Mouse (Mus musculus) left cerebral cortex, postnatal 14 days (tissue): ENCODE measurements around the gene Dapk3. TPM values are rescaled to one million over a fixed set of nuclear protein-coding genes. Genes with fewer than 3 reads are reported as not detected.
"Not testable (repeated sequence)": the region's sequence is repeated elsewhere in the genome, so short reads cannot be mapped to it uniquely, and the experiment has no call there.

Source experiments
- DNase-seq, 2 experiments: peaks; one replicate each; pipeline ENCODE4 v3.0.0; 2021 to 2022; ENCODE audit warnings: low spot score in 2 of 2, mixed read lengths in 1 of 2
- intact Hi-C: fragments of 180-260 bp; cut with DNase I; formaldehyde crosslinking; loops from one replicate; pipeline ENCODE4 v1.15.1; 2025
- total RNA-seq, 2 experiments: library from RNA; stranded (reverse); gene quantifications; 2 replicates each; pipeline ENCODE4 v1.2.3; 2021

The Dapk3 gene
- total RNA-seq, 2 experiments from 2014 or later: 72.2 to 73.3 TPM

DNA sequence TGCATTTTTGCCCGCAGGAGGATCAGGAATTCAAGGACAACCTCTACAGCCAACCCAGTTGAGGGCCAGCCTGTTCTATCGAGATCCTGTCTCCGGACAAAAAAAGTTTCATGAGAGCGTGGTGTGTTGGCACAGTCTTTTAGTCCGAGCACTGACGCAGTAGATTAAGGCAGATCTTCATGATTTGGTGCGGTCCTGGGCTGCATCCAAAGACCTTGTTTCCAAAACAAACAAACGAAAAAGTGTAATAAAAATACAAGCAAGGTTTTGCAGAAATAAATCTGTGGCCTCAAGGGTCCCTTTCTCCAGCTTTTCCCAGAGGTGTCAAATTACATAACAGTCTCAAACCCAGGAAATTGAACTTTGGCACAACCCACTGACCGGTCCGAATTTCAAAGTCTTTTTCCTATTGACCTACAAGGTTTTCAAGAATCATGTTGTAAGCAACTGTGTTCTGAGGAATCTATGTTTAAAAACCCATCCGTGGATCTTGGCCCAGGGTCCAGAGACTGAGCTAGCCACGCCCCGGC is 6.8 kb upstream of the Dapk3 start:
- DNase-seq: no peak
- intact Hi-C loops: no loop called here

DNA sequence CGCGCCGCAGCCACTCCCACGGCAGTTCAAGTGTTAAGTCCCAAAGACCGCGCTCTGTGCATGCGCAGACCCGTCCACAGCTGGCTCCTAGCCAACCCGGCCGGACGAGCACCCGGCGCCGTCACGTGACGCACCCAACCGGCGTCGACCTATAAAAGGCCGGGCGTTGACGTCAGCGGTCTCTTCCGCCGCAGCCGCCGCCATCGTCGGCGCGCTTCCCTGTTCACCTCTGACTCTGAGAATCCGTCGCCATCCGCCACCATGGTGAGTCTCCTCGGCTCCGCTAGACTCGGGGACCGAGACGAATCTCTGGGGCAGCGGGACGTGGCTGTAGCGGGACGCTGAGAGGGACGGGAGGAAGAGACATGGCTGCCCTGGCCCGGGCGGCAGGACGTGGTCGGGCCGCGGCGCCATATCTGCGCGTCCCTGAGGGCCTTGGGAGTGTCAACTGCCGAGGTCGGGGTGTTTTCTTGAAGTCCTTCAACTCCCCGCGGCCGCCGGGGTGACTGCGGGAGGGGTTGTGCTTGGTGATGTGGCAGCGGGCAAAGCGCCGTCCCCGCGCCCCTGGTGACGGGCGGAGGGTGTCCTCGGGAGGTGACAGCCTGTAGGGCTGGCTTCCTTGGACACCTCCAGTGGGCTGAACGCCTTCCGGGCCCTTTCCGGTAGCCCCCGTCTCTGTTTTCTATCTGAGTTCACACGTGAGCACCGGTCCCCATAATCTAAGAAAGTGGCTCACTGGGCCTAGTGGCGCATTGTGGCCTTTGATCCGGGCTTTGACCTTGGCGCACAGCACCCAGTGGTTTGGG is 6.1 kb upstream of the Dapk3 start, which contains the start of gene Eef2:
TSS of gene Eef2 (plus strand) at position 166 of the 806 bp plus-strand sequence.
- intact Hi-C loops: no loop called here
- peak; percentile 99 to 100 for DNase-seq

DNA sequence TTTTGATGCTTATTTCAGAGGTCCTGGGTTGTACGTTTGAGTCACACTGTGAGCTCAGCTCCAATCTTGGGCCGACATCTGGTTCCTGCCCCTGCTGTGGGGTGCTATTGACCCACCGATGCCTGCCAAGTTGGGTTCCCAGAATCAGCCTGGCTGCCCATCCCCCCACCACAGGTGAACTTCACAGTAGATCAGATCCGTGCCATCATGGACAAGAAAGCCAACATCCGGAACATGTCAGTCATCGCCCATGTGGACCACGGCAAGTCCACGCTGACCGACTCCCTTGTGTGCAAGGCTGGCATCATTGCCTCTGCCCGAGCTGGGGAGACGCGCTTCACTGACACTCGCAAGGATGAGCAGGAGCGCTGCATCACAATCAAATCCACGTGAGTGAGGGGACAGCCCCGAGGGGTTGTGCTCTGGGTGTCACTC is 5.3 kb upstream of the Dapk3 start:
- DNase-seq: peak in 1 of 2 experiments; percentile 45

DNA sequence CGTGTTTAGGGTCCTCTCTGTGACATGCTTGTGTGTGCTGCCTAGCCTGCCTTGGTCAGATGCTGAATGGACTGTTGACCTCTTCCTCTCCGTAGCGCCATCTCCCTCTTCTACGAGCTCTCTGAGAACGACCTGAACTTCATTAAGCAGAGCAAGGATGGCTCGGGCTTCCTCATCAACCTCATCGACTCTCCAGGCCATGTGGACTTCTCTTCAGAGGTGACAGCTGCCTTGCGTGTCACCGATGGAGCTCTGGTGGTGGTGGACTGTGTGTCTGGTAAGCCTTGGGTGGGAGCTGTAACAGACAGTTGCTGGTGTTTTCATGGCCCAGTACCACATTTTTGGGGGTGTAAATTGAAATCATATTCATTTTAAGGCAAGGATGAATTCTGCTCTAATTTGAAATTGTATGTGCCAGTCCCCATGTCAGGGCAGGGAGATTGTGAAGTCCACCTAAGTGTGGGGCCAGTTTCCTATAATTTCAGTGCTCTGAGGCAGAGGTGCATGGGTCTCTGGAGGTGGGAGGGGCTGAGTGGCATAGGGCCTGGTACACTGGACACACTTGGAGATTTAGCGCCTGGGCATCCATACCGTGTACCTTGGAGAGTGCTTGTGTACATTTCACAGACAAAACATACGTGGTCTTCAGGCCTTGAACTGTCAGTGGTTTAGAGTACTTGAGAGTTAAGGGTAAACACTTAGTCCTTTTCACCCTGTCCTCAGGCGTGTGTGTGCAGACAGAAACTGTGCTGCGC is 4.7 kb upstream of the Dapk3 start:
- DNase-seq: no peak
- intact Hi-C loops: no loop called here

More for the DNA sequence above, 5.3 kb upstream of the Dapk3 start:
- intact Hi-C loops: no loop called here

DNA sequence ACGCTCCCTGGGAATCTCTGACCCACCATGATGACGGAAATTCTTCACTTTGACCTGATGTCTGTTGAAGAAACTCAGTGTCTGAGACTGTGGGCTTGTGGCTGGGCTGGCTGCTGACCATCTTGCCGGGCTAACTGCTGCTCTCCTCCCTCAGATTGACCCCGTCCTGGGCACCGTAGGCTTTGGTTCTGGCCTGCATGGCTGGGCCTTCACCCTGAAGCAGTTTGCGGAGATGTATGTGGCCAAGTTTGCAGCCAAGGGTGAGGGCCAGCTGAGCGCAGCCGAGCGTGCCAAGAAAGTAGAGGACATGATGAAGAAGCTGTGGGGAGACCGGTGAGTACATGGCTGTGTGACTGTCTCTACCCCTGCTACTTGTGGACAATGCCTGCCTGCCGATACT is 3.9 kb upstream of the Dapk3 start:
- intact Hi-C loops: no loop called here
- DNase-seq: no peak

DNA sequence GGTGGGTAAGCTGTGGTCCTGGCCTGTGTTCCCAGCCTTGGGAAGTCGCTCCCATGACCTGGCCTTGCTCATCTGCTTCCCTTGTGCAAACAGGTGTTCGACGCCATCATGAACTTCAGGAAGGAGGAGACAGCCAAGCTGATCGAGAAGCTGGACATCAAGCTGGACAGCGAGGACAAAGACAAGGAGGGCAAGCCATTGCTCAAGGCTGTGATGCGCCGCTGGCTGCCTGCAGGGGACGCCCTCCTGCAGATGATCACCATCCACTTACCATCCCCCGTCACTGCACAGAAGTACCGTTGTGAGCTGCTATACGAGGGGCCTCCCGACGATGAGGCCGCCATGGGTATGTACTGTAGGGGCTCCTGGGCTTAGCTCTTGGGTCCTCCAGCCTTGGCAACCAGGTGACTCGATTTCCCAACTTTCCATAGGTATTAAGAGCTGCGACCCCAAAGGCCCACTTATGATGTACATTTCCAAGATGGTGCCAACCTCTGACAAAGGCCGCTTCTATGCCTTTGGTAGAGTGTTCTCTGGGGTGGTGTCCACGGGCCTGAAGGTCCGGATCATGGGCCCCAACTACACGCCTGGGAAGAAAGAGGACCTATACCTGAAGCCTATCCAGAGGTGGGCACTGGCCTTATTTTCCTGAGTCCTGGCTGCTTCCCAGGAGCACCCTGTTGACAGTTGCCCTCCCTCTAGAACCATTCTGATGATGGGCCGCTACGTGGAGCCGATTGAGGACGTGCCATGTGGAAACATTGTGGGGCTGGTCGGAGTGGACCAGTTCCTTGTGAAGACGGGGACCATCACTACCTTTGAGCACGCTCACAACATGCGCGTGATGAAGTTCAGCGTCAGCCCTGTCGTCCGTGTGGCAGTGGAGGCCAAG is 3.1 kb upstream of the Dapk3 start:
- intact Hi-C loops: no loop called here
- no peak for DNase-seq

DNA sequence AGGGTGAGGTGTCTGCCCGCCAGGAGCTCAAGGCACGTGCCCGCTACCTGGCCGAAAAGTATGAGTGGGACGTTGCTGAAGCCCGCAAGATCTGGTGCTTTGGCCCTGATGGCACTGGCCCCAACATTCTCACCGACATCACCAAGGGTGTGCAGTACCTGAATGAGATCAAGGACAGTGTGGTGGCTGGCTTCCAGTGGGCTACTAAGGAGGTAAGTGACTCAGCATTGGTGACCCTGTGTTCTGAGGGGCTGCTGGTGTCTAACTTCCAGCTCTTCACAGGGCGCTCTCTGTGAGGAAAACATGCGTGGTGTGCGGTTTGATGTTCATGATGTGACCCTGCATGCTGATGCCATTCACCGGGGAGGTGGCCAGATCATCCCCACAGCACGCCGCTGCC is 1.9 kb upstream of the Dapk3 start:
- DNase-seq: no peak
- intact Hi-C loops: no loop called here

DNA sequence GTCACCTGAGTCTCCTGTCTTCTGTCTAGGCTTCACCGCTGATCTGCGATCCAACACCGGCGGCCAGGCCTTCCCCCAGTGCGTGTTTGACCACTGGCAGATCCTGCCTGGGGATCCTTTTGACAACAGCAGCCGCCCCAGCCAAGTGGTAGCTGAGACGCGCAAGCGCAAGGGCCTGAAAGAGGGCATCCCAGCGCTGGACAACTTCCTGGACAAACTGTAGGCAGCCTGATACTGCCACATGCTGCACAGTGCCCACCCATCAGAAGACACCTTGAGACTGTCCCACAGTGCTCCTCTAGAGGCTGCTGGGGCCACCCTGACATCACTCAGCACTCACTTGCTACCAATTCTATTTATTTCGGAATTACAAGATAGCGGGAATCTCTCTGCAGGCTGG is 945 bp upstream of the Dapk3 start:
- DNase-seq: not testable (repeated sequence)

DNA sequence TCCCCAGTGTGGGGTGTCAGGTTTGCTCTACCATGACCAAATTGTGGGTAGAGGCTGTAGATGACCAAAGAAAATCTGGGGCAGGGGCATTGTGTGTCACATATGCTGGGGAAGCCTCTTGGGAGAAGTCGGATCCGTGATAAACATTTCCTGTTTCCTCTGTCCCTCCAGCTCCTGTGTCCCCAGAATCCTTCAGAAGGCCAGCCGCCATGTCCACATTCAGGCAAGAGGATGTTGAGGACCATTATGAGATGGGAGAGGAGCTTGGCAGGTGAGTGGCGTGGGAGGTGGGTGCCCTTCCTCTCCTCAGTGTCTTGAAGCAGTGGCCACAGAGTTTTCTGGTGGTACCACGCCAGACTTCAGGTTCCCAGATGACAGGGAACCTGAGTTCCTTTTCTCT is 1.0 kb downstream of the Dapk3 start, which contains the start of gene 4930442H23Rik:
TSS of gene 4930442H23Rik (minus strand) at position 45 of the 400 bp plus-strand sequence.
- DNase-seq: no peak
- intact Hi-C loops: no loop called here

More for the DNA sequence above, 945 bp upstream of the Dapk3 start:
- intact Hi-C loops: not testable (repeated sequence)

DNA sequence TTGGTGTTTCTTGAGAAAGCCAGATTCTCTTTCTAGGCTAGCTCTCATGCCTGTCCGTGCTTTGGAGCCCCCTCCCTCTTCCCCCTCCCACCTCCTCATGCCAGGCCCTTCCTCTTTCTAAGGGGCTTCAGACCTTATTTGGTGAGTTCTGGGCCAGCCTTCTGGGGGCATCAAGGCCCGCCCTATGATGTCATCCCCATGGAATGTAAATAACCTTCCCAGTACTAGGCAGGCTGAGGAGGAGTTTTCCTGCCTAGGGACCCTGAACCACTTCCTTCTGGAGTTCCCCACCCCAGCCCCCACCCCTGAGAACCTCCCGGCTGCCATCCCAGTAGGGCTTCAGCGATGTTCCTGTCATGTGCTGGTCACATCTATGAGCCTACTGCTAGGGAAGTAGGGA is 2.0 kb downstream of the Dapk3 start:
- no peak for DNase-seq
- intact Hi-C loops: no loop called here

DNA sequence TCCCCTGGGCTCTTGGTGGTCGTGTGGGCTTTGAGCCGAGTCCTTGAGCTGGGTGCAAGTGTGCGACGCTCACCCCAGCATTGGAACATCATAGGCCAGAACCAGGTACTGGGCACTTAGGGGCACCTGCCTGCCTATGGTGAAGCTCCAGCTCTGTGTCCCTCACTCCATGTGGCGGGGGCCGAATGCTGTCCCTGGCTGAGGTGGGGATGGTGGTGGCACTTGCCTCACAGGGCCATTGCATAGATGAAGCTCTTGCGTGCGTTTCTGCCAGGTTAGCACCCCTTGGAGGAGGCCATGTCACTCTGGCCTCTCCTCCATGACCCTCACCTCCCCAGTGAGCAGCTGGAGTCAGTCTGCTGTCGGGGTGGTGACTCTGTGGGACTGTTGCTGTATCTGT is 4.4 kb downstream of the Dapk3 start:
- intact Hi-C loops: no loop called here
- no peak for DNase-seq

DNA sequence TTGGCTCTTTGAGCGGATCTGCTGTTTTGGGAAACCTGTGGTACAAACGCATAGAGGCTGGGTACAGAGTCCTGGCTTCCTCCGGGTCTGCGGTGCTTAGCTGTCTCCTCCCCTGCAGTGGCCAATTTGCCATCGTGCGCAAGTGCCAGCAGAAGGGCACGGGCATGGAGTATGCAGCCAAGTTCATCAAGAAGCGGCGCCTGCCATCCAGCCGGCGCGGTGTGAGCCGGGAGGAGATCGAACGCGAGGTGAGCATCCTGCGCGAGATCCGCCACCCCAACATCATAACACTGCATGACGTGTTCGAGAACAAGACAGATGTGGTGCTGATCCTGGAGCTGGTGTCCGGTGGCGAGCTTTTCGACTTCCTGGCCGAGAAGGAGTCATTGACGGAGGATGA is 7.0 kb downstream of the Dapk3 start:
- no peak for DNase-seq
- intact Hi-C loops: loop anchor here (10.0 kb wide), 1 partner anchor 255 kb away; no protein-coding TSS in a partner anchor

DNA sequence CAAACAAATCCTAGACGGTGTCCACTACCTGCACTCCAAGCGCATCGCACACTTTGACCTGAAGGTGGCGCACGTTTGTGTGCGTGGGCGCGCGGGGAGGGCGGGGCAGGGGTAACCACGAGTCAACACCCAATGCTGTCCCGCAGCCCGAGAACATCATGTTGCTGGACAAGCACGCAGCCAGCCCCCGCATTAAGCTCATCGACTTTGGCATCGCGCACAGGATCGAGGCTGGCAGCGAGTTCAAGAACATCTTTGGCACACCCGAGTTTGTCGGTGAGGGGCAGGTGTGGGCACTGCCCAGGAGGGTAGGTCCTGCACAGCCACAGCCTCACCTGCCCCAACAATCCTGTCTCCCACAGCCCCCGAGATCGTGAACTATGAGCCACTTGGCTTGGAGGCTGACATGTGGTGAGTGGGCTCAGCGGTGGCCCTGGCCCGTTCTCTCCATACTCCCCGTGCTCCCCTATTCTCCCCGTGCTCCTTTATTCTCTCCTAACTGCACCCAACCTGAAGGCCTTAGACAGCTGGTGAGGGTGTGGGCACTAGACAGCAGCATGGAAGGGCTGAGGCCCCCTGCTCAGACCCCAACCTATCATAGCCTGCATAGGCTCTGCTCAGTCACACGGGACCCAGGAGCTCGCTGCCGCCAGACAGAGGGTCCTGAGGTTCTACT is 7.6 kb downstream of the Dapk3 start:
- intact Hi-C loops: loop anchor here (10.0 kb wide), 1 partner anchor 254 kb away; no protein-coding TSS in a partner anchor
- DNase-seq: no peak

DNA sequence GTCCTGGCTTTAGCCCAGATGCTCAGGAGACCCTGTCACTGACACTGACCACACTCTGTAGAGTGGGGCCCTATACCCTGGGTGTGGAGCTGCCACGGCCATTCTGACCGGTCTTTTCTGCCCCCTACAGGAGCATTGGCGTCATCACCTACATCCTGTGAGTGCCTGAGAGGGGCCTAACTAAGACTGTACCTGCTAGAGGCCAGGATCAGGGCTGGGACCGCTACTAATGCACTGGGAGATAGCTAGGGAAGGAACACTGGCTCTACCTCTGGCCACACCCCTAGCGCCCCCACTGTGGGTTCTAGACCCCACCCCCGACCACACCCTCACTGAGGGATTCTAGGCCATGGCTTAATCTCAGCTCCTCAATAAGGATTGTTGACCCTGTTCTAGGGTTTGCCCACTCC is 8.1 kb downstream of the Dapk3 start:
- DNase-seq: no peak
- intact Hi-C loops: loop anchor here (10.0 kb wide), 1 partner anchor 254 kb away; no protein-coding TSS in a partner anchor

DNA sequence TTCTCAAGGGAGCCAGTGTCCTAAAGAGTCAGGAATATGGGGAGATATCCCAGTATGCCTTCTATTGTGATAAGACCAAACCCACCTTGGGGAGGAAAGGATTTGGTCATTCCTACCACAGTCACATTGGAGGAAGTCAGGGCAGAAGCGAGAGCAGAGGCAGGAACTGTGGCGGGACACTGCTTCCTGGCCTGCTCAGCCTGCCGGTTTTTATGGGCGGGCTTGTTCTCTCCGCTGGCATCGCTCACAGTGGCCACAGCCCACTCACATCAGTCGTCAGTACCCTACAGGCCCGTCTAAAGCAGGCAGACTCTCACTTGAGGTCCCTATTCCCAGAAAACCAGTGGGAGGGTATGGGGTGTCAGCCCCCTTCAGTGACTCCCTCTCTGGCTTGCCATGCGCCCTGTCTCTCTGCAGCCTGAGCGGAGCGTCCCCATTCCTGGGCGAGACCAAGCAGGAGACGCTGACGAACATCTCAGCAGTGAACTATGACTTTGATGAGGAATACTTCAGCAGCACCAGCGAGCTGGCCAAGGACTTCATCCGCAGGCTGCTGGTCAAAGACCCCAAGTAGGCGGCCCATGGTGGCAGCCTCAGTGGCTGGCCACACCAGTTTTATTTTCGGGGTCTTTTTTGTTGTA is 8.7 kb downstream of the Dapk3 start:
- intact Hi-C loops: loop anchor here (10.0 kb wide), 1 partner anchor 253 kb away; no protein-coding TSS in a partner anchor
- DNase-seq: no peak

DNA sequence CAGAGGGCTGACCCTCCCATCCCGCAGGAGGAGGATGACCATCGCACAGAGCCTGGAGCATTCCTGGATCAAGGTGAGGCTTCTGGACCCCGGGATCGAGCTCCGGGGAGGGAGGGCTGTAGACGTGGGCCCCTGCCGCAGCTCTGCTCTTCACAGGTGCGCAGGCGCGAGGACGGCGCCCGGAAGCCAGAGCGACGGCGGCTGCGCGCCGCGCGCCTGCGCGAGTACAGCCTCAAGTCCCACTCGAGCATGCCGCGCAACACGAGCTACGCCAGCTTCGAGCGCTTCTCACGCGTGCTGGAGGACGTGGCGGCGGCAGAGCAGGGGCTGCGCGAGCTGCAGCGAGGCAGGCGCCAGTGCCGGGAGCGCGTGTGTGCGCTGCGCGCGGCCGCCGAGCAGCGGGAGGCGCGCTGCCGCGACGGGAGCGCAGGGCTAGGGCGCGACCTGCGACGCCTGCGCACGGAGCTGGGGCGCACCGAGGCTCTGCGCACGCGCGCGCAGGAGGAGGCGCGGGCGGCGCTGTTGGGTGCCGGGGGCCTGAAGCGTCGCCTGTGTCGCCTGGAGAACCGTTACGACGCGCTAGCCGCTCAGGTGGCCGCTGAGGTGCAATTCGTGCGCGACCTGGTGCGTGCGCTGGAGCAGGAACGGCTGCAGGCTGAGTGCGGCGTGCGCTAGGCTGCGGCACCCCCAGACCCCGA is 9.6 kb downstream of the Dapk3 start:
- intact Hi-C loops: loop anchor here (10.0 kb wide), 1 partner anchor 252 kb away; no protein-coding TSS in a partner anchor

DNA sequence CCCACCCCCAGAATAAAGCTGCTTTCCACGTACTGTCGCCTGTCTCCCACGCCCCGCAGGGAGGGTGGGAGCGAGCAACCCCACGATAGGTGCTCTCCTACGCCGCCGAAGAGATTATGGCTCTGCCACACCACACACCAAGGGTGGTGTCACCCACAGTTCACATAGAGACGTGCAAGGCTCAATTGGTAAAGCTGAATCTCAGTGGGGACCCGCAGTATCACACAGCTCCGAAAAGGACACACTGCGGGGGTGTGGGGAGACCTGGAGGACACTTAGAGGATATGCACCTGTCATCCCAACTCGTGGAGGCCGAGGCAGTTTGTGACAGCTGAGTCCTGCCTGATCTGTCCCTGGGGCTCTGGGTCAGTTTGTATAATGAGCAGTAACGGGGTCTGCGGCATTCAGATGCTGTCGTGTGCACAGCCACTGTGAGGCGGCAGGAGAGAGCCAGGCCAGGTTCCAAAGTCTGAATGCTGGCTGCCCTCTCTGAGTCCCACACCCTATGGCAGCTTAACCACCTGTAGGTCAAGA is 10.2 kb downstream of the Dapk3 start:
- intact Hi-C loops: loop anchor here (10.0 kb wide), 1 partner anchor 252 kb away; no protein-coding TSS in a partner anchor
- DNase-seq: no peak

More for the DNA sequence above, 9.6 kb downstream of the Dapk3 start:
- peak; percentile 88 to 94 for DNase-seq
